Comparison of ENCODE assay signal across 8 mouse cellular contexts in the genomic region with DNA sequence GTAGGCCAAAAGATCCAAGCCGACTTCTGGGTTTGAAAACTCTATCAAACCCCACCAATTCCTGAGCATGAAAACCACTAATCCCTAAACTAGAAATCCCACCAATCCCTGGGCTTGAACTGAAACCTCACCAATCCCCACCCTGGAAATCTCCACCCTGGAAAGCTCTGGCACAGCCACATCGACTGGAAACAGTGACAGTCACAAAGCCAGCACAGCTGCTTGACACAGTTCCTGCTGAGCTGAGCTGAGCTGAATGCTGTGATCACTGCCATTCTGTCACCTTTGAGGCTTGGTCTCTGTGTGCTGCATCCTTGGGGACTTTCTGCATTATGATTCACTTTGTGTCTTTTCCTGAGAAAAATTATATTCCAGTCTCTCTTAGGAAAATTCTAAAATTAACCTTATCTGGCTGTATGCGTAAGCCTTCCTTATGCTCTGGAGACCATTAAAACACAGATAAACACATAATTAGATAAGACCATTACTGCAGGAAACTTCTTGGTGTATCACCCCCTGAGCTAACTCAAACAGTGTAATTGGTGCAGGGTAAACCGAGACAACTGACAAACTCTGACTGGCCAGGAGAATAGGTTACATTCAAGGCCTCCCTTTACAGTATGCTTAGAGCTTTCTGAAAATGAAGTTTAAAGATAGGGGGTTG. TPM values are rescaled to one million over a fixed set of nuclear protein-coding genes. Genes with fewer than 3 reads are reported as not detected.
DNase-seq lines count a peak whose midpoint lies in the region; ATAC-seq and TF ChIP-seq lines count a peak whose summit lies in the region.

No protein-coding gene starts in this region.

- H3K4me1 ChIP-seq in midbrain, postnatal 0 days (ENCODE audit: insufficient read depth, low read length) = peaks cover 12% of the 10 kb centered on the region
- H3K4me1 ChIP-seq in midbrain, embryonic 13.5 days (replicated peaks) = peaks cover 35% of the 10 kb centered on the region
- peaks cover 25% of the 10 kb centered on the region for H3K4me1 ChIP-seq in stomach, embryonic 16.5 days (ENCODE audit: control insufficient read depth, insufficient read depth, low read length)
- peaks cover 10% of the 10 kb centered on the region for H3K4me1 ChIP-seq in thymus, adult 2 months (replicated peaks; ENCODE audit: control insufficient read depth, insufficient read depth, low read length)

- no peak overlapping the region for H3K4me3 ChIP-seq in midbrain, postnatal 0 days (ENCODE audit: low read depth, low read length)
- H3K4me3 ChIP-seq in midbrain, embryonic 13.5 days (replicated peaks) = no peak overlapping the region
- no peak overlapping the region for H3K4me3 ChIP-seq in stomach, embryonic 16.5 days (replicated peaks; ENCODE audit: low read length)
- no peak overlapping the region for H3K4me3 ChIP-seq in thymus, adult 2 months (ENCODE audit: control insufficient read depth, insufficient read depth, low read length)

- no peaks in the 10 kb centered on the region for H3K9me3 ChIP-seq in midbrain, postnatal 0 days (ENCODE audit: low read length)
- no peaks in the 10 kb centered on the region for H3K9me3 ChIP-seq in midbrain, embryonic 13.5 days
- H3K9me3 ChIP-seq in stomach, embryonic 16.5 days (replicated peaks; ENCODE audit: control insufficient read depth, low read length) = no peaks in the 10 kb centered on the region

- TF ChIP-seq CTCF in midbrain, postnatal 0 days (IDR thresholded peaks at IDR 0.05) = no peak
- no peak for TF ChIP-seq CTCF in thymus, adult 2 months (IDR thresholded peaks at IDR 0.05; ENCODE audit: borderline replicate concordance, control insufficient read depth, extremely low read depth, insufficient read depth, low read length, poor library complexity)

- intact Hi-C loops in heart, postnatal 25 days (cut with DNase I) = loop anchor here (5.0 kb wide), 1 partner anchor 121 kb away; a partner anchor contains a TSS

- H3K27ac ChIP-seq in midbrain, postnatal 0 days (ENCODE audit: low read depth, low read length) = no peak overlapping the region
- no peak overlapping the region for H3K27ac ChIP-seq in midbrain, embryonic 13.5 days
- H3K27ac ChIP-seq in stomach, embryonic 16.5 days (ENCODE audit: low read length) = no peak overlapping the region
- H3K27ac ChIP-seq in thymus, adult 2 months (ENCODE audit: control insufficient read depth, insufficient read depth, low read length) = no peak overlapping the region

- no peak overlapping the region for H3K4me2 ChIP-seq in midbrain, postnatal 0 days (ENCODE audit: low read depth, low read length, poor library complexity, severe bottlenecking)
- H3K4me2 ChIP-seq in midbrain, embryonic 13.5 days (replicated peaks) = no peak overlapping the region
- no peak overlapping the region for H3K4me2 ChIP-seq in stomach, embryonic 16.5 days (ENCODE audit: low read depth, low read length)

- no peak for TF ChIP-seq POLR2A in thymus, adult 2 months (IDR thresholded peaks at IDR 0.05; ENCODE audit: control insufficient read depth, extremely low read depth, insufficient read depth, low read length, poor library complexity)

- H3K27me3 ChIP-seq in midbrain, postnatal 0 days (ENCODE audit: insufficient read depth, low read length) = no peaks in the 10 kb centered on the region
- H3K27me3 ChIP-seq in midbrain, embryonic 13.5 days = no peaks in the 10 kb centered on the region
- H3K27me3 ChIP-seq in stomach, embryonic 16.5 days (ENCODE audit: control insufficient read depth, insufficient read depth, low read length) = no peaks in the 10 kb centered on the region
- H3K27me3 ChIP-seq in thymus, adult 2 months (ENCODE audit: control insufficient read depth, insufficient read depth, low read length) = no peaks in the 10 kb centered on the region

- ATAC-seq in midbrain, postnatal 0 days (ENCODE audit: low FRiP score) = no peak
- no peak for ATAC-seq in midbrain, embryonic 13.5 days
- no peak for ATAC-seq in stomach, embryonic 16.5 days (ENCODE audit: insufficient read depth, low FRiP score)

- WGBS in midbrain, postnatal 0 days = 44% methylated on average over 4 of the region's 4 CpGs
- WGBS in midbrain, embryonic 13.5 days = 44% methylated on average over 4 of the region's 4 CpGs
- 53% methylated on average over 4 of the region's 4 CpGs for WGBS in stomach, embryonic 16.5 days
- 92% methylated on average over 4 of the region's 4 CpGs for WGBS in thymus, adult 2 months

- H3K36me3 ChIP-seq in midbrain, postnatal 0 days (ENCODE audit: insufficient read depth, low read length) = peaks cover 4% of the 10 kb centered on the region; the same call in 1 of the 2 replicates
- H3K36me3 ChIP-seq in midbrain, embryonic 13.5 days = peaks cover 5% of the 10 kb centered on the region
- no peaks in the 10 kb centered on the region for H3K36me3 ChIP-seq in stomach, embryonic 16.5 days (ENCODE audit: control insufficient read depth, insufficient read depth, low read length)
- peaks cover 5% of the 10 kb centered on the region for H3K36me3 ChIP-seq in thymus, adult 2 months (ENCODE audit: control insufficient read depth, insufficient read depth, low read length)

- H3K9ac ChIP-seq in midbrain, postnatal 0 days (replicated peaks; ENCODE audit: low read length, poor library complexity, severe bottlenecking) = no peak overlapping the region
- H3K9ac ChIP-seq in midbrain, embryonic 13.5 days (replicated peaks) = no peak overlapping the region
- peak overlapping the region; percentile 49; the same call in 1 of the 2 replicates for H3K9ac ChIP-seq in stomach, embryonic 16.5 days (ENCODE audit: low read length)

- DNase-seq in embryo, embryonic 10 days (ENCODE audit: low spot score) = peak; percentile 10
- no peak for DNase-seq in embryo, embryonic 10.5 days (ENCODE audit: low spot score)
- DNase-seq in midbrain, postnatal 0 days (ENCODE audit: low spot score) = peak; percentile 22
- peak; percentile 28 for DNase-seq in heart, postnatal 25 days (ENCODE audit: low spot score)
- DNase-seq in thymus, adult 2 months = no peak
- no peak for DNase-seq in thymus, postnatal 36 days

RNA-seq across cellular contexts. Expression of a gene that starts 2.6 kb away (rescaled TPM):
- 26.5 and 29.1 TPM in 2 replicates for total RNA-seq in midbrain, postnatal 0 days (2014; rRNA removed)
- polyA plus RNA-seq in midbrain, postnatal 0 days (2015; fragmentation: Nextera tagmentation; extraction: Ambion mirVana) = 18.7 and 20.9 TPM in 2 replicates
- 42.6 and 43.8 TPM in 2 replicates for polyA plus RNA-seq in midbrain, embryonic 13.5 days (2015; fragmentation: Nextera tagmentation; extraction: Ambion mirVana)
- total RNA-seq in heart, postnatal 25 days (2021) = 1 to 10 TPM; 7.8 to 9.5 TPM
- polyA plus RNA-seq in stomach, embryonic 16.5 days (2015; fragmentation: Nextera tagmentation; extraction: Ambion mirVana) = 37.9 and 44.2 TPM in 2 replicates
- polyA plus RNA-seq in thymus, adult 2 months (2012; rRNA removed) = 87.4 and 106 TPM in 2 replicates

RNA-seq across cellular contexts. Expression of a gene that starts 5.3 kb away (rescaled TPM):
- total RNA-seq in midbrain, postnatal 0 days (2014; rRNA removed) = 112 and 129 TPM in 2 replicates
- polyA plus RNA-seq in midbrain, postnatal 0 days (2015; fragmentation: Nextera tagmentation; extraction: Ambion mirVana) = 37.4 and 38.0 TPM in 2 replicates
- 105 and 108 TPM in 2 replicates for polyA plus RNA-seq in midbrain, embryonic 13.5 days (2015; fragmentation: Nextera tagmentation; extraction: Ambion mirVana)
- 100 to 1,000 TPM in 1 of 2 experiments, 10 to 100 TPM in 1; 97.7 to 123 TPM for total RNA-seq in heart, postnatal 25 days (2021)
- 52.8 and 65.6 TPM in 2 replicates for polyA plus RNA-seq in stomach, embryonic 16.5 days (2015; fragmentation: Nextera tagmentation; extraction: Ambion mirVana)
- 100 and 101 TPM in 2 replicates for polyA plus RNA-seq in thymus, adult 2 months (2012; rRNA removed)

RNA-seq across cellular contexts. Expression of a gene that starts 27.2 kb away (rescaled TPM):
- 8.9 and 12.0 TPM in 2 replicates for total RNA-seq in midbrain, postnatal 0 days (2014; rRNA removed)
- 25.2 and 32.5 TPM in 2 replicates for polyA plus RNA-seq in midbrain, postnatal 0 days (2015; fragmentation: Nextera tagmentation; extraction: Ambion mirVana)
- polyA plus RNA-seq in midbrain, embryonic 13.5 days (2015; fragmentation: Nextera tagmentation; extraction: Ambion mirVana) = 20.2 and 22.9 TPM in 2 replicates
- total RNA-seq in heart, postnatal 25 days (2021) = 10 to 100 TPM; 14.5 to 14.6 TPM
- polyA plus RNA-seq in stomach, embryonic 16.5 days (2015; fragmentation: Nextera tagmentation; extraction: Ambion mirVana) = 29.4 and 30.4 TPM in 2 replicates
- 6.2 and 7.4 TPM in 2 replicates for polyA plus RNA-seq in thymus, adult 2 months (2012; rRNA removed)

RNA-seq across cellular contexts. Expression of a gene that starts 27.5 kb away (rescaled TPM):
- total RNA-seq in midbrain, postnatal 0 days (2014; rRNA removed) = 85.2 and 87.4 TPM in 2 replicates
- 37.4 and 38.1 TPM in 2 replicates for polyA plus RNA-seq in midbrain, postnatal 0 days (2015; fragmentation: Nextera tagmentation; extraction: Ambion mirVana)
- 18.2 and 21.1 TPM in 2 replicates for polyA plus RNA-seq in midbrain, embryonic 13.5 days (2015; fragmentation: Nextera tagmentation; extraction: Ambion mirVana)
- 10 to 100 TPM; 10.2 to 11.0 TPM for total RNA-seq in heart, postnatal 25 days (2021)
- 8.5 and 9.4 TPM in 2 replicates for polyA plus RNA-seq in stomach, embryonic 16.5 days (2015; fragmentation: Nextera tagmentation; extraction: Ambion mirVana)
- polyA plus RNA-seq in thymus, adult 2 months (2012; rRNA removed) = 11.2 and 15.0 TPM in 2 replicates

RNA-seq across cellular contexts. Expression of a gene that starts 28.0 kb away (rescaled TPM):
- 92.5 and 92.9 TPM in 2 replicates for total RNA-seq in midbrain, postnatal 0 days (2014; rRNA removed)
- polyA plus RNA-seq in midbrain, postnatal 0 days (2015; fragmentation: Nextera tagmentation; extraction: Ambion mirVana) = 13.2 and 13.7 TPM in 2 replicates
- polyA plus RNA-seq in midbrain, embryonic 13.5 days (2015; fragmentation: Nextera tagmentation; extraction: Ambion mirVana) = 11.9 and 13.0 TPM in 2 replicates
- 10 to 100 TPM; 19.1 to 20.0 TPM for total RNA-seq in heart, postnatal 25 days (2021)
- polyA plus RNA-seq in stomach, embryonic 16.5 days (2015; fragmentation: Nextera tagmentation; extraction: Ambion mirVana) = 6.1 and 6.6 TPM in 2 replicates
- 57.5 and 60.6 TPM in 2 replicates for polyA plus RNA-seq in thymus, adult 2 months (2012; rRNA removed)

Comparison
In these comparisons a context has a peak if more than half of its experiments do, and no peak if none do; other contexts are left out.
1. DNase-seq: peak in embryo, embryonic 10 days (single experiment), midbrain, postnatal 0 days (single experiment) and heart, postnatal 25 days (single experiment); none in embryo, embryonic 10.5 days (single experiment), thymus, adult 2 months (single experiment) and thymus, postnatal 36 days (0 of 2).